Mouse (Mus musculus) heart, postnatal 0 days (tissue): Measurements from ENCODE around the gene Slc22a21. TPM values are rescaled to one million over a fixed set of nuclear protein-coding genes. Genes with fewer than 3 reads are reported as not detected.

ENCODE experiments used
- ATAC-seq: fragments of 200-750 bp; cut with Nextera tagmentation; 2 replicates; pipeline ENCODE4 v1.8.0; 2017; ENCODE audit warnings: low read depth, moderate number of reproducible peaks, moderate library complexity; ENCODE audit not compliant: insufficient read depth
- DNase-seq: peaks from one replicate; pipeline ENCODE4 v3.0.0-alpha.2; 2016; ENCODE audit warnings: low spot score
- H3K27ac ChIP-seq: fragments of 300-500 bp; sonication (generic); 2 replicates; pipeline ENCODE4 v1.5.1; 2014; ENCODE audit warnings: low read depth, mild to moderate bottlenecking
- H3K27me3 ChIP-seq: fragments of 300-500 bp; sonication (generic); 2 replicates; pipeline ENCODE4 v1.6.1; 2014; ENCODE audit warnings: low read length, mixed read lengths; ENCODE audit not compliant: control insufficient read depth, insufficient read depth
- H3K36me3 ChIP-seq: fragments of 300-500 bp; sonication (generic); replicated peaks from 2 replicates; pipeline ENCODE4 v1.6.1; 2014; ENCODE audit warnings: low read length, mixed read lengths; ENCODE audit not compliant: control insufficient read depth, insufficient read depth
- H3K4me1 ChIP-seq: fragments of 300-500 bp; sonication (generic); 2 replicates; pipeline ENCODE4 v1.6.1; 2014; ENCODE audit warnings: antibody characterized with exemption; ENCODE audit not compliant: control insufficient read depth, insufficient read depth
- H3K4me2 ChIP-seq: fragments of 300-500 bp; sonication (generic); 2 replicates; pipeline ENCODE4 v1.6.1; 2014; ENCODE audit warnings: low read depth, mild to moderate bottlenecking, low read length, moderate library complexity
- H3K4me3 ChIP-seq: fragments of 300-500 bp; sonication (generic); 2 replicates; pipeline ENCODE4 v1.5.1; 2014; ENCODE audit warnings: low read depth, low read length
- H3K9ac ChIP-seq: fragments of 300-500 bp; sonication (generic); replicated peaks from 2 replicates; pipeline ENCODE4 v1.6.1; 2014; ENCODE audit warnings: low read depth, low read length, mixed read lengths
- H3K9me3 ChIP-seq: fragments of 300-500 bp; sonication (generic); replicated peaks from 2 replicates; pipeline ENCODE4 v1.6.1; 2016; ENCODE audit warnings: low read length; ENCODE audit not compliant: control insufficient read depth
- CTCF ChIP-seq: IDR thresholded peaks from 2 replicates; pipeline ENCODE4 v1.5.1; 2016; ENCODE audit warnings: antibody characterized with exemption, control low read depth, low read depth
- EP300 ChIP-seq: IDR thresholded peaks from 2 replicates; pipeline ENCODE4 v1.6.1; 2016; ENCODE audit warnings: antibody characterized with exemption, low read depth
- WGBS: fragments of 180-500 bp; shearing (Covaris S2); extraction: QIAGEN DNeasy Blood & Tissue Kit; methylation state at CpG from one replicate; pipeline ENCODE4 v1.1.7; 2014; 5-methylcytosine and 5-hydroxymethylcytosine counted together
- polyA plus RNA-seq: library from polyadenylated mRNA; unstranded; fragments of >200 nt; fragmentation: Nextera tagmentation; extraction: Ambion mirVana; gene quantifications from 2 replicates; pipeline ENCODE4 v1.2.1, GENCODE M21; 2015
- total RNA-seq: library from RNA; depleted of rRNA; stranded (reverse); fragments of >200 nt; gene quantifications from 2 replicates; pipeline ENCODE4 v1.2.3, GENCODE M21; 2014; ENCODE audit warnings: low replicate concordance; rRNA removed

Gene Slc22a21
- 1.9 and 3.2 TPM in 2 replicates for total RNA-seq
- polyA plus RNA-seq = 0.89 and 1.5 TPM in 2 replicates

DNA sequence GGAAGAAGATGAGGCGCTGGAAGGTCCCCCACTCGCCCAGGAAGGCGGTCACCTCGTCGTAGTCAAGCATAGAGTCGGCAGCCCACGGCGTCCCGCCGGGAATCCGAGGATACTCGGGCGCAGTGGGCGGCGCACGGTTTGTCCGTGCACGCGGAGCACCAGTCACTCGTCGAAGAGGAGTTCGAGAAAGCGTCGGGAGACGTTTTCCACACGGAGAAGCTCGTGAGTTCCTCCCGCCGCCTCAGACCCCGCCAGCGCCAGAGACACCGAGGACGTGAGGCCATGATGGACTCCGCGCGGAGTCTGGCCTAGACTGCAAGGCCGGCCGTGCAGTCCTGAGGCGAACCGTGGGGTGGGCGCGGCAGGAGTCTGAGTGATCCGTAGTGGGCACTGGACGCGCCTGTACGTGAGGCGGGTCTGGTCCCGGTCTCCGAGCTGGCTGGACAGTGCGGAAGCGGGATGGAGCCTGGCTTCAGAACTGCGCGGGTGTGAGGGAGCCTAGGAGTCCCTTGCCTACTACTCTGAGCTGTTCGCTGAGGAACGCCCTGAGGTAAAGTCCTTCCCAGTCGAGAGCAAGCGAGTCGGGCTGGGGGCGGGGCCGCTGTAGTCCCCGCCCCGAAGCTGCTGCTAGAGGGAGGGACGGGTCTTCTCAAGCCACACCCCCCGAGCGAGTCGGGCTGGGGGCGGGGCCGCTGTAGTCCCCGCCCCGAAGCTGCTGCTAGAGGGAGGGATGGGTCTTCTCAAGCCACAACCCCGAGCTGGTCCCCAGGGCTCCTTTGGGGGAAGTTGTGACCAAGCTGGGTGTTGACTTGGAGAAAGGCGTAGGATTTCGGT lies at the start of gene Slc22a21:
Slc22a21 (minus strand) TSS at position 545 of the 834 bp plus-strand sequence.
- Histone ChIP-seq H3K4me2 (peak within 1 kb of the TSS; percentile 99), H3K4me3 (peak within 1 kb of the TSS; percentile 75), H3K36me3 (no peaks in the 10 kb centered on the region), H3K27me3 (0 out of 2 replicates have a peak, but pooled peaks cover 9% of the 10 kb centered on the region), H3K9ac (peak within 1 kb of the TSS; percentile 59), H3K27ac (peak within 1 kb of the TSS; percentile 38; the same call in 1 of the 2 replicates), H3K4me1 (no peaks in the 10 kb centered on the region), H3K9me3 (no peaks in the 10 kb centered on the region)
- ATAC-seq (peak; percentile 95), DNase-seq (peak; percentile 79)
- 2% methylated on average over 73 of the region's 73 CpGs for WGBS
- no peak for TF ChIP-seq EP300
- TF ChIP-seq CTCF = no peak

DNA sequence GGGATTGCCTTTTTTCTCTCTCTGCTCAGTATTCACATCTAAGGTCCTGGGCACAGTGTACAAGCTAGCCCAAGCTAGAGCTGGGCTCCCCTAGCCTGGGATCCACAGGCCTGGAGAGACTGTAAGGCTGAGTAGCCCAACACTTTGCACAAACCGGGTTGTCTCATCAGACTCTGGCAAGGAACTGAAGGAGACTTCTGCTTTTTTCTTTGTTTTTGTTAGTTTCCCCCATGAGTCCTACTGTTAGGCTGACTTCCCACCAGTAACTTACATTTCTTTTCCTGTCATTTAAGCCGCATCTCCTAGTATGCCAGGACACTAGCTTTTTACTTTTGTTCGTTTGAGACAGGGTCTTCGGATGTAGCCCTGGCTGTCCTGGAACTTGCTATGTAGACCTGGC lies 48.9 kb upstream of the Slc22a21 start:
- TF ChIP-seq EP300 (no peak), CTCF (no peak)
- H3K4me1 ChIP-seq = 0 out of 2 replicates have a peak, but pooled peaks cover 8% of the 10 kb centered on the region
- no peaks in the 10 kb centered on the region for H3K36me3 ChIP-seq
- H3K27ac ChIP-seq = peak overlapping the region; percentile 33; the same call in 1 of the 2 replicates
- H3K27me3 ChIP-seq = peaks cover 9% of the 10 kb centered on the region; the same call in 1 of the 2 replicates
- no peaks in the 10 kb centered on the region for H3K9me3 ChIP-seq
- WGBS = 71% methylated on average over 4 of the region's 4 CpGs
- peak overlapping the region; percentile 71 for H3K4me2 ChIP-seq
- DNase-seq (no peak), ATAC-seq (no peak)
- H3K9ac ChIP-seq = no peak overlapping the region
- no peak overlapping the region for H3K4me3 ChIP-seq

DNA sequence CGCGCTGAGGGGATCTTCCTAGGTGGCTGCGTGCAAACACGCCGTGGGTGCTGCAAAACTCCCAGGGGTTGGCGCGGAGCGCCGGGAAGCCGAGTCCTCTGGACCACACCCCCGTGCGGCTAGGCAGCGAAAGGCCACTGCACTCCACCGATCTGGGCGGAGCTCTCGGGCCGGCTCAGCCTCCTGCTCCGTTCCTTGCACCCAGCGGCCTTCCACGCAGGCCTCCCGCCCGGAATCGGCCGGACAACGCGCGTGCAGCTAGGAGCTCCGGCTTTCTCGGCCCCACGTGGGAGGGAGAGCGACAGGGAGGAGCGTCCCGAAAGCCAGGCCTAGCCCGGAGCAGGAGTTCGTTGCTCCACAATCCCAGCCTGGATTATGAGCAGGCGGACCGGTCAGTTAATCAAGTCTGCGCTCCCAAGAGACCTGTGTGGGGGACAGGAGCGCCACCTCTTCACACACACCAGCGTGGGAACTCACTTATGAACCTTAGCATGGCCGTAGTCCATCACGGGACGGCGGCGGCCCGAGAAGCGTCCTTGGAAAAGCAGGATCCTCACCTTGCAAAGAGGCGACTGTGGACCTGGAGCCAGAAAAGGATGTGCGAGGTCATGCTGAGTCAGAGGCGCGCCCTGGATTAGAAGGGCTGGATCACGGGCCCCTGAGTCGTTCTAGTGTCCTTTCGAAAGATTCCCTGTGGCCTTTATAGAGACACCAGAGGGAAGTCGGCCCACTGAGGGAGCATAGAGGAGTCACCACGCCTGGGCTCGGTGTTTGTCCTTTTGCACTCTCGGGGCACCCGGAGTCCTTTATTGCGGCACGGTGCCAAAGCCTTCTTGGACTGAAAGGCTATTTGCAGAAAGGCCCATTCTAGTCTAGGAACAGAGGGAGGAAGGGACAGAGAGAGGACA lies 48.2 kb upstream of the Slc22a21 start, which contains the start of gene Slc22a4:
Slc22a4 (minus strand) TSS at position 47 of the 908 bp plus-strand sequence.
- peak within 1 kb of the TSS; percentile 39; the same call in 1 of the 2 replicates for H3K9ac ChIP-seq
- peak within 1 kb of the TSS; percentile 44 for H3K4me3 ChIP-seq
- no peaks in the 10 kb centered on the region for H3K36me3 ChIP-seq
- DNase-seq = peak; percentile 70
- WGBS = 2% methylated on average over 61 of the region's 61 CpGs
- no peaks in the 10 kb centered on the region for H3K9me3 ChIP-seq
- H3K4me2 ChIP-seq = peak within 1 kb of the TSS; percentile 71
- H3K27ac ChIP-seq = peak within 1 kb of the TSS; percentile 33
- peak; percentile 91 for ATAC-seq
- H3K27me3 ChIP-seq = peaks cover 9% of the 10 kb centered on the region; the same call in 1 of the 2 replicates
- TF ChIP-seq EP300 = no peak
- peak; percentile 29 for TF ChIP-seq CTCF
- 0 out of 2 replicates have a peak, but pooled peaks cover 8% of the 10 kb centered on the region for H3K4me1 ChIP-seq

DNA sequence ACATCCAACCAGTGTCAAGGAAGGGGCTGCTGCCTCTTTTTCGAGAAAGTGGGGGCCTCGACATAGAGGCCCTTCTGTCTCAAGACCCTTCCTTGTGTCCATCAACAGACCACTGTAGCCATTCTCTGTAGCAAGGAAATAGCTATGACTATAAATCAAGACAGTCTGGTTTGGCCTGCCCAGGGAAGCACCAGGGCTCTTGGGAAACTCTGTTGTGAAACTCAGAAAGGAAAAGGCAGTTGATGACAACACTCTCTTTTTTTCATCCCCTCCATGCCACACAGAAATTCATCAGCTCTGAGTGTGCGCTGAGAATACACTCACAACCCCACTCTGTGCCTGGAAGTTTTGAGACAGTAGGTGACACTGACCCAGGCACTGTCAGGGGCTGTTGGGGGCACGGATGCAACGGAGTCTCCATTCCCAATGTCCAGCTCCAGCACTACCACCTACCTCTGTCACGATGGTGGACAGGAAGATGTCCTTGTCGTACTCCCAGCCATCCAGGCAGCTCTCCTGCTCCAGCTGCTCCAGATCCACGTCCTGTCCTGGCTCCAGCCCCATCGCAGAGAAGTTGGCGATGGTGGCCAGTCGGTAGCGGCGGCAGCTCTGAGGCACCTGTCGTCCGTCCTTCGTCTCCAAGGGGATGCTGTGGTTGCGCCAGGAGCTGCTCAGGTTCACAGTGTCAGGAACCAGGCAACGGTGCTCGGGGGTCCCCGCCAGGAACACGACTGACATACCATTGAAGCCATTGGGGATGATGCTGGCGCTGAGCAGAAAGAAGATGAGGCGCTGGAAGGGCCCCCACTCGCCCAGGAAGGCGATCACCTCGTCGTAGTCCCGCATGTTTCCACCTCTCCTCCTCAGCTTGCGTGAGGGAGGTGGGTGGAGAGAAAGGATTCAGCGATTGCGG lies 47.3 kb upstream of the Slc22a21 start:
- 23% methylated on average over 31 of the region's 31 CpGs for WGBS
- Histone ChIP-seq H3K27ac (no peak overlapping the region), H3K4me2 (peak overlapping the region; percentile 71), H3K9me3 (no peaks in the 10 kb centered on the region), H3K4me3 (peak overlapping the region; percentile 44), H3K9ac (0 out of 2 replicates have a peak overlapping the region, but pooled peaks have one; percentile 39), H3K27me3 (peaks cover 9% of the 10 kb centered on the region; the same call in 1 of the 2 replicates), H3K36me3 (no peaks in the 10 kb centered on the region), H3K4me1 (0 out of 2 replicates have a peak, but pooled peaks cover 8% of the 10 kb centered on the region)
- no peak; the same call in 1 of the 2 replicates for ATAC-seq
- TF ChIP-seq CTCF = no peak
- DNase-seq = no peak
